Mouse (Mus musculus) kidney, embryonic 14.5 days (tissue): ENCODE measurements around the gene Mthfd1l. TPM values are rescaled to one million over a fixed set of nuclear protein-coding genes. Genes with fewer than 3 reads are reported as not detected.
"Not testable (repeated sequence)": the region's sequence is repeated elsewhere in the genome, so short reads cannot be mapped to it uniquely, and the experiment has no call there.

Experiments
- ATAC-seq: fragments of 200-750 bp; cut with Nextera tagmentation; 2 replicates; pipeline ENCODE4 v1.8.0; 2017; ENCODE audit warnings: moderate number of reproducible peaks, mild to moderate bottlenecking, moderate TSS enrichment, moderate library complexity; ENCODE audit not compliant: low FRiP score, low TSS enrichment
- H3K27ac ChIP-seq: fragments of 300-500 bp; sonication (generic); 2 replicates; pipeline ENCODE4 v1.5.1; 2014; ENCODE audit warnings: low read depth, mild to moderate bottlenecking, low read length, moderate library complexity, mixed read lengths
- H3K27me3 ChIP-seq: fragments of 300-500 bp; sonication (generic); 2 replicates; pipeline ENCODE4 v1.6.1; 2014; ENCODE audit warnings: mild to moderate bottlenecking, low read length; ENCODE audit not compliant: control insufficient read depth, insufficient read depth
- H3K36me3 ChIP-seq: fragments of 300-500 bp; sonication (generic); 2 replicates; pipeline ENCODE4 v1.6.1; 2014; ENCODE audit warnings: low read length, mixed read lengths; ENCODE audit not compliant: control insufficient read depth, insufficient read depth
- H3K4me1 ChIP-seq: fragments of 300-500 bp; sonication (generic); 2 replicates; pipeline ENCODE4 v1.6.1; 2014; ENCODE audit warnings: low read length, mixed read lengths; ENCODE audit not compliant: control insufficient read depth, insufficient read depth
- H3K4me2 ChIP-seq: fragments of 300-500 bp; sonication (generic); replicated peaks from 2 replicates; pipeline ENCODE4 v1.6.1; 2014; ENCODE audit warnings: low read depth, mild to moderate bottlenecking, low read length
- H3K4me3 ChIP-seq: fragments of 300-500 bp; sonication (generic); 2 replicates; pipeline ENCODE4 v1.5.1; 2014; ENCODE audit warnings: mild to moderate bottlenecking, low read length
- H3K9ac ChIP-seq: fragments of 300-500 bp; sonication (generic); 2 replicates; pipeline ENCODE4 v1.6.1; 2014; ENCODE audit warnings: low read depth, mild to moderate bottlenecking, low read length, moderate library complexity
- H3K9me3 ChIP-seq: fragments of 300-500 bp; sonication (generic); 2 replicates; pipeline ENCODE4 v1.6.1; 2016; ENCODE audit warnings: low read length; ENCODE audit not compliant: control insufficient read depth
- WGBS: fragments of 180-500 bp; shearing (Covaris S2); extraction: QIAGEN DNeasy Blood & Tissue Kit; methylation state at CpG from one replicate; pipeline ENCODE4 v1.1.7; 2014; 5-methylcytosine and 5-hydroxymethylcytosine counted together
- polyA plus RNA-seq: library from polyadenylated mRNA; unstranded; fragments of >200 nt; fragmentation: Nextera tagmentation; extraction: Ambion mirVana; gene quantifications from 2 replicates; pipeline ENCODE4 v1.2.1, GENCODE M21; 2014

The Mthfd1l gene
- polyA plus RNA-seq, 1 experiment from 2014 or later, result 20.2 TPM

- ATAC-seq, result no peak
- Histone ChIP-seq H3K4me1 (no peaks in the 10 kb centered on the region), H3K36me3 (no peaks in the 10 kb centered on the region), H3K9ac (no peak overlapping the region), H3K27me3 (no peaks in the 10 kb centered on the region), H3K4me3 (no peak overlapping the region), H3K4me2 (no peak overlapping the region), H3K27ac (peak overlapping the region; percentile 56), H3K9me3 (no peaks in the 10 kb centered on the region)
- WGBS, result 62% methylated on average over 11 of the region's 11 CpGs
Observed at GRCm38 (mm10) chr10:4061071-4061987, 88.4 kb downstream of the Mthfd1l start.

DNA sequence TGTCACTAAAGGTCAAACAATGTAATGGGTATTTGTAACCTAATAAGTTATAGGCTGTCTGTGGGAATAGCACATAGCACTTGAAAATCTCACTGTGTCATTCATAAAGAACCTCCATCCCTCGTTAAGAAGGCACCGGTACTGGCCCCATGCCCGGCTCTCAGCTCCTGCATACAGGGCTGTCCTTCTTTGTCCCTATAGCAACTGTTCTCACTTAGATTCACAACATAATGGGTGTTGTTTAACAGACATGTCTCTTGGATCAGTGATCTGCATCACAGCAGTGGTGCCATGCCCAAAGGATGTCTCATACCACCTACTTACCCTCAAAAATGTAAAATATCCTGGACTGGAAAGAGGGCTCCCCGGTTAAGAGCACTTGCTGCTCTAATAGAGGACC, 90.6 kb downstream of the Mthfd1l start:
- Histone ChIP-seq H3K27me3 (no peaks in the 10 kb centered on the region), H3K9me3 (no peaks in the 10 kb centered on the region), H3K4me2 (no peak overlapping the region), H3K36me3 (no peaks in the 10 kb centered on the region), H3K27ac (no peak overlapping the region), H3K9ac (no peak overlapping the region), H3K4me1 (no peaks in the 10 kb centered on the region), H3K4me3 (no peak overlapping the region)
- ATAC-seq, result no peak
- WGBS, result 91% methylated on average over 4 of the region's 4 CpGs

DNA sequence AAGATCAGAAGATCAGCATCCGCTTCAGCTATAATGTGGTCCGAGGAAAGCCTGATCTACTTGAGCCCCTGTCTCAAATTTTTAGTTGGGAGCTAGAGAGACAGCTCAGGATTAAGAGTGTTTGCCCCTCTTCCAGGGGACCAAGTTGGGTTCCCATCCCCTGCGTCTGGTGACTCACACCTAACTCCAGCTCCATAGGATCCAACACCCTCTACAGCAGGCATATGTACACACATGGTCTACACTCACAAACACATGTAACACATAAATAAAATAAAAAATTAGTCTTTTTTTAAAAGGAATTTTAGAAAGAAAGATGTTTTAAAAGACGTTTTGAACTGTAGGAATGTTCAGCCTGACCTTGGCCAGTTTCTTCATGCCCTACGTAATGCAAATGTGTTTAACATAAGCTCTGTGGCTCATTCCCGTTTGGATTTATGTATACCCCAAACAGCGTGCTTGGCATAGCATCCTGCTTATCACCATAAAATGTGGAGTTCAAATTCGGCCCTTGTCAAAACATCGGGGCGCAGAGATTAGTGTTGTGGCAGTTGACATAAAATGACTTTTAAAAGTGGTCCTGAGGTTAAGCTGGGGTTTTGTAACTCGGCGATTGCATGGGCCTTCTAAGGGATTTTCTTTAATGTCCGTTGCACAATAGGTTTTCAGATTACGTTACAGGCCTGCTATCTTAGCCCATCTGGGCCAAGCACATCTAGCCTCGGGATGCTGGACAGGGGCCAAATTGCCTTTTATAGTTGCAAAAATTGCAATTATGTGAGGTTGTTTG, 92.6 kb downstream of the Mthfd1l start:
- no peak overlapping the region for H3K27ac ChIP-seq
- H3K9ac ChIP-seq, result no peak overlapping the region
- no peak for ATAC-seq
- no peak overlapping the region for H3K4me2 ChIP-seq
- H3K36me3 ChIP-seq, result no peaks in the 10 kb centered on the region
- no peaks in the 10 kb centered on the region for H3K4me1 ChIP-seq
- no peaks in the 10 kb centered on the region for H3K27me3 ChIP-seq
- 70% methylated on average over 15 of the region's 15 CpGs for WGBS
- no peak overlapping the region for H3K4me3 ChIP-seq
- H3K9me3 ChIP-seq, result no peaks in the 10 kb centered on the region

DNA sequence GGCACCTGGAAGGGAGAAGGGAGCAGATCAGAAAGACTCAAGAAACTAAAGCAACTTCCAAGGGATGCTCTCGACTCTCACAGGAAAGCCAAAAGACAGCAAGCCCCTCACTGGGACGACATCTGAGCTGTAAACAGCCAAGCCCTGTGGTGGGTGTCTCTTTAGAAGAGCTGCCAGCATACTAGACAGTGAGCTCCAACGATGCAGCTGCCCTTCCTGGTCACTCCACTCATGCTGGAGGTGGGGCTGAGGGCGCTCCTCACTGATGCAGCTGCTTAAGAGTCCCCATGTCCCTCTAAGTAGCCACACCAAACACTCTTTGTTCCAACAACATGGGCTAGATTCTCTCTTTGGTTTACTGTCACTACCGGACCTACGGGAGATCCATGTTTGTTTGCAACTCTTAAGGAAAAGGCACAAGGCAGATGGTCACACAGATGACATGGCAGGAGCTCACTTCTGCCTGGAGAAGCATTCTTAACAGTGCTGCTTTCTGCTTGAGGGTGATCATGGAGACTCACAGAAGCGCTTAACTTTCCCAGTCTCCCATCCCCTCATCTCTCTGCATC, 96.4 kb downstream of the Mthfd1l start:
- H3K27ac ChIP-seq, result no peak overlapping the region
- H3K4me2 ChIP-seq, result no peak overlapping the region
- no peak for ATAC-seq
- H3K36me3 ChIP-seq, result no peaks in the 10 kb centered on the region
- H3K4me3 ChIP-seq, result no peak overlapping the region
- H3K9me3 ChIP-seq, result no peaks in the 10 kb centered on the region
- no peaks in the 10 kb centered on the region for H3K27me3 ChIP-seq
- H3K9ac ChIP-seq, result no peak overlapping the region
- no peaks in the 10 kb centered on the region for H3K4me1 ChIP-seq
- WGBS, result 87% methylated on average over 7 of the region's 7 CpGs

- Histone ChIP-seq H3K4me3 (no peak overlapping the region), H3K27ac (no peak overlapping the region)
- WGBS, result 94% methylated on average over 7 of the region's 7 CpGs
Observed at GRCm38 (mm10) chr10:4070061-4070460, 97.1 kb downstream of the Mthfd1l start.

DNA sequence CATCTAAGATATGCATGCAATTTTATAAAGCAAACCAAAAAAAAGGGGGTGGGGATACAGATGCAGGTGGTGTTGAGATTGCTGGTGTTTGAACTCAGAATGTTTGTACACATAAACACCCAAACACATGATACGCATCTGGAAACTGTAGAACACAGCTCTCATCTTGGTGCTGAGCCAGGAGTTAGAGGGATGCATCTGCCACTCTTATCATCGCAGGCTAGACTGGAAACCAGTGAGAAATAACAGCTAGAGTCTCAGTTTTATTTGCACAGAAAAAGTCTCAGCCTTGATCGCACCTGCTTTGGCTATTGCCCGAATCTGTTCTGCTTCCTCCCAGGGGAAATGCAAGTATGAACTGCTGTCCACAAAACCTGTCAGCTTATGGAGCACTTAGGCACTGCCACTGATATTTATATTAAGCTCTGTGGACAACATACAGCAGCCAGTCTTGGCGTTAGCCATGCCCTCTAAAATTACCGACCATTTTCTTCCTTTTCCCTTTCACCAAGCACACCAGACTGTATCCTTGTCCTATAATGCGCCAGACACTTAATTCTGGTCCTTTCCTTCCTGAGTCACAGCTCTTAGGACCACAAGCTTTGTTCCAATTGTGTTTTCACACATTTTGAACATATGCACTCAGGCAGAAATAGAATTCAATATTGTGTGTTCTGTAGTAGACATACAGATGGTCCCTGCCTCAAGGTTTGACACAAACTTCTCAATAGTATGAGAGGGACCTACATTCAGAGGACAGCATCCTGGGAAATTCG, 98.3 kb downstream of the Mthfd1l start:
- Histone ChIP-seq H3K9ac (no peak overlapping the region), H3K4me2 (no peak overlapping the region), H3K27me3 (no peaks in the 10 kb centered on the region), H3K36me3 (no peaks in the 10 kb centered on the region), H3K9me3 (no peaks in the 10 kb centered on the region), H3K4me3 (no peak overlapping the region), H3K27ac (no peak overlapping the region), H3K4me1 (no peaks in the 10 kb centered on the region)
- no peak for ATAC-seq
- 89% methylated on average over 8 of the region's 8 CpGs for WGBS

More at GRCm38 (mm10) chr10:4070061-4070460, 97.1 kb downstream of the Mthfd1l start:
- Histone ChIP-seq H3K4me1 (no peaks in the 10 kb centered on the region), H3K9me3 (no peaks in the 10 kb centered on the region), H3K27me3 (no peaks in the 10 kb centered on the region), H3K36me3 (no peaks in the 10 kb centered on the region), H3K9ac (no peak overlapping the region), H3K4me2 (no peak overlapping the region)
- no peak for ATAC-seq

DNA sequence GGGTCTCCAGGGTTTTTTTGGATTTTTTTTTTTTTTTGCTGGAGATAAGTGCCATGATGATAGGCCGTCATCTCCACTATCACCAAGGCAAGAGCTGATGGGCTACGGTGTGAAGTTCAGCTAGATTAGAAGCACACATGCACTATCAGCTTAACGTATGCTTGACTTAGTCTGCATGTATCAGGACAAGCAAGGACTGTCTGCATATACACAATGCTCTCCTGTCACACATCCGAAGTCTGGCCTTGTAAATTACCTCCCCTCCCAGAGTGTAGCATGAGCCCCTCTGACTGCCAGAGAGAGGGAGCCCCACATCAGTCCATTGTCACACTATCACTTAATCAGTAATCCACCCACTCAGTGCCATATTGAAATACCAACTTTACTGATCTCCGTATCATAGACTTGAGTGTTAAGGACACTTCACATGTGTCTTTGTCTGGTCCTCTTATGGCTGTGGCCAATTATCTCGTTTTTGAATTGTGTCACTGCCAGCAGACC, 99.0 kb downstream of the Mthfd1l start:
- no peaks in the 10 kb centered on the region for H3K4me1 ChIP-seq
- H3K9ac ChIP-seq, result no peak overlapping the region
- H3K4me3 ChIP-seq, result no peak overlapping the region
- no peaks in the 10 kb centered on the region for H3K9me3 ChIP-seq
- no peak for ATAC-seq
- WGBS, result 93% methylated on average over 6 of the region's 6 CpGs
- no peak overlapping the region for H3K27ac ChIP-seq
- H3K36me3 ChIP-seq, result no peaks in the 10 kb centered on the region
- H3K27me3 ChIP-seq, result no peaks in the 10 kb centered on the region
- H3K4me2 ChIP-seq, result no peak overlapping the region

- 87% methylated on average over 4 of the region's 4 CpGs for WGBS
- H3K4me1 ChIP-seq, H3K27ac ChIP-seq, H3K9ac ChIP-seq, ATAC-seq, H3K36me3 ChIP-seq, H3K4me2 ChIP-seq, H3K4me3 ChIP-seq, H3K9me3 ChIP-seq, H3K27me3 ChIP-seq: not testable (repeated sequence)
Observed at GRCm38 (mm10) chr10:4072491-4072890, 99.6 kb downstream of the Mthfd1l start.
